Mouse (Mus musculus) CD4-positive, CD25-positive, alpha-beta regulatory T cell, adult 4 months (primary cell): ENCODE results near the gene Hba-x. TPM values are rescaled to one million over a fixed set of nuclear protein-coding genes. Genes with fewer than 3 reads are reported as not detected.
"Not testable (repeated sequence)": the region's sequence is repeated elsewhere in the genome, so short reads cannot be mapped to it uniquely, and the experiment has no call there.

Experiments
- ATAC-seq: one replicate; pipeline ENCODE4 v1.8.0; 2017
- polyA plus RNA-seq, 2 experiments: library from polyadenylated mRNA; unstranded; fragments of 100-300 nt; shearing (Covaris generic); gene quantifications; one replicate each; pipeline ENCODE4 v1.2.1; 2017

Hba-x gene
- polyA plus RNA-seq, 2 experiments from 2014 or later: not detected

GRCm38 (mm10) chr11:32250880-32251763 lies 25.1 kb upstream of the Hba-x start:
- ATAC-seq: no peak

- no peak for ATAC-seq
Observed at GRCm38 (mm10) chr11:32253121-32253520, 23.1 kb upstream of the Hba-x start.

DNA sequence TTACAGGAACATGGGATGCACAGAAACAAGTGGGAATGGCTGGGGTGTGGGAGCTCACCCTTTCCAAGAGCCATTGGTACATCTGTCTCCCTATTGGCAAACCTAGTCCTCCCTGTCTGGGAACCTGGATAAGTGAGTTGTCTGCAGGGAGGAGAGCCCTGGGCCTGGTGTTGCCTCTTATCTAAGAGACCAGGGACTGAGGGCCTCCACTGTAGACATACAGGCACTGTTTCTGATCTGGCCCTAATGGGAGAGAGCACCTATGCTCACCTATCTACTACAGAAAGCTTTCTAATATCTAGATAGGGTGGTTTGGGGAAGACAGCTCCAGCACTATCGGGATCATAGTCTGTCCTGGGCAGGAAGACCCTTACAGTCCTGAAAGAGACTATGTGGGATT lies 20.1 kb upstream of the Hba-x start:
- no peak for ATAC-seq

- no peak for ATAC-seq
Observed at GRCm38 (mm10) chr11:32256566-32256965, 19.6 kb upstream of the Hba-x start.

DNA sequence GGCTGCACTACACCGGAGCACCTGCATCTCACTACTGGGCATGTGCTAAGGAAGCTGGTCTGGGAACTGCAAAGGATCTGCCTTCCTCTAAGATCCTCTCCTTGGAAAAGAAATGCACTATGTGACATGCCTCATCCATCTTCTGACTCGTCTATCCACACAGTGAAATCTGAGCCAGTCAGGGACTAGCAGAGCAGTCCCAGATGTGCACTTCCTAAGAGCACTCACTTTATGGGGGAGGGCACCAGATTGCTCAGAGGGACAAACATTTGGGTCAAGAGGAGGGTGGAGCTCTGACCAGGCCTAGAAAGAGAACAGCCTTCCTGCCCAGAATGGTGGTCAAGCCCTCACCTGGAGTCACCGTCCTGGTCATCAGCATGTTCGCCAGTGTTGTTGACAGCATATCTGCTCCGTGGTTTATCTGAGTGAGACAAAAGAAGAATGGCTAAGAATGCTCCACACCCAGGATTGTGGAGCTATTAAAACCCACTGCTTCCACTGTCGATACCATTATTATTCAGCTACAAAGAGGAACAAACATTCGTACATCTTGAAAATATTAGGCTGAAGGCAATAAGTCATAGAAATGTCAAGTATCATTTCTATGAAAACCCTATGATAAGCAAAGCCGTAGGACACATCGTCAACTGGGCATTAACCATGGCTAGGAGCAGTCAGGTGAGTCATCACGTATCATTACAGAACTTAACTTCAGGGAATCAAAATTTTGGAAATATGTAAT lies 13.4 kb upstream of the Hba-x start:
- no peak for ATAC-seq

GRCm38 (mm10) chr11:32265117-32265738 lies 11.0 kb upstream of the Hba-x start:
- no peak for ATAC-seq

DNA sequence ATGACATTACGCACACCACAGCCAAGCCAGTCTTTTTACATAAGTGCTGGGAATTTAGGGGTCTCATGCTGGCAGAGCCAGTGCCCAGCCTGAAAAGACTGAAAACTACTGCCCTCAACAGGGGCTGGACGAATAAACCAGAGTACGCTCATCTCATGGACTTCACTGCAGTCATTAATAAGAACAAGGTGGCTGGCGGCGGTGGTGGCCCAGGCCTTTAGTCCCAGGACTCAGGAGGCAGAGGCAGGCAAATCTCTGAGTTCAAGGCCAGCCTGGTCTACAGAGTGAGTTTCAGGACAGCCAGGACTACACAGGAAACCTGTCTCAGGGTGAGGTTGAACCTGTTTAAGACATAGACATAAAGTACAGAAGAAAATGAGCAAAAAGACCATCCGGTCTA lies 10.0 kb upstream of the Hba-x start:
- ATAC-seq: no peak

DNA sequence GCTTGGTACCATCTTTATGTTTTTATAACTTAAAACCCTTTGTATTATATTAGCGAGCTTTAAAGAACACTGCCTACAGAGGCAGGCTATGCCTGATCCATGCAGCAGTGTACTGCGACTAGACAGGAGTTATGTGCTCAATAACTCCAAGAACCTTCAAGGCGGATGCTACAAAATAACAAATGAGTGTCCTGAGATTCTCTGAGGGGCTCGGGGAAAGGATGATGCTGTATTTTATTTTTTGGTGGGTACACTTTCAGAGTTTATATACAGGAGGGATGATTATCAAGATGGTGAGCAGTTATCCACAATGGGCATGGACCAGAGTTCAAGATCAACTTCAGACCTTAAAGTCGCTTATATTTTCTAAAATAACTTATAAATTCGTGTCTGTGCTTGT lies 9.4 kb upstream of the Hba-x start:
- no peak for ATAC-seq

DNA sequence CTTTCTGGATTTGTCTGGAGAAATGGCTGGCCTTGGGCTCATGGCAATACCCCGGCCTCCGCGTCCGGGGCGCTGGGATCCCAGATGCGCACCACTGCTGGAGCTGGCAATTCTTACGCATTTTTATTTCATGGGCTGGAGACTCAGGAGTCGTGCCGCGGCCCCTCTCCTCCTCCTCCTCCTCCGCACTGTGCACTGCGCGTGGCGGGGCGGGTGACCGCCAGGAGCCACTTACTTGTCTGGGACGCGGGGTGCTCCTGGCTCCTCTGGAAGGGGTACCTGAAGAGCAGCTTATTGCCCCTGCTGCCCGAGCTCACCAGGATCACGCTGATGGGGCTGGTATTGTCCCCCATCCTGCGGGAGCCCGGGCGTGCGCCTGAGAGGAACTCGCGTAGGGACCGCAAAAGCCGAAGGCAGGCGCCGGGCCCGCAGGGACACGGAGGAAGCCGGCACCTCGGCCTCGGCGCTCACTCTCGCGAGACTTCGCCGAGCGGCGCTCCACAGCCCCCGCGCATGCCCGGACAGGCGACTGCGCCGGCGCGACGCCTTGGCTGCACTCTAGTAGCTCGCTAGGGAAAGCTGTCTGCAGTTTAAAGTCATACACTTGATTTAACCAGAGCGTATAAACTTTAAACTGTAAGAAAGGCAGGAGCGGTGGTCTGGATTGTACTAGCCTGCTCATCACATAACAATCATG lies 8.9 kb upstream of the Hba-x start, which contains the start of gene Nprl3:
Gene Nprl3, minus strand, starts transcription at position 520 of the 697 bp plus-strand sequence.
- ATAC-seq: peak; percentile 96

- ATAC-seq: peak; percentile 2
Observed at GRCm38 (mm10) chr11:32267964-32268363, 8.2 kb upstream of the Hba-x start.

GRCm38 (mm10) chr11:32268952-32269351 lies 7.2 kb upstream of the Hba-x start:
- no peak for ATAC-seq

GRCm38 (mm10) chr11:32271178-32271577 lies 5.0 kb upstream of the Hba-x start:
- no peak for ATAC-seq

DNA sequence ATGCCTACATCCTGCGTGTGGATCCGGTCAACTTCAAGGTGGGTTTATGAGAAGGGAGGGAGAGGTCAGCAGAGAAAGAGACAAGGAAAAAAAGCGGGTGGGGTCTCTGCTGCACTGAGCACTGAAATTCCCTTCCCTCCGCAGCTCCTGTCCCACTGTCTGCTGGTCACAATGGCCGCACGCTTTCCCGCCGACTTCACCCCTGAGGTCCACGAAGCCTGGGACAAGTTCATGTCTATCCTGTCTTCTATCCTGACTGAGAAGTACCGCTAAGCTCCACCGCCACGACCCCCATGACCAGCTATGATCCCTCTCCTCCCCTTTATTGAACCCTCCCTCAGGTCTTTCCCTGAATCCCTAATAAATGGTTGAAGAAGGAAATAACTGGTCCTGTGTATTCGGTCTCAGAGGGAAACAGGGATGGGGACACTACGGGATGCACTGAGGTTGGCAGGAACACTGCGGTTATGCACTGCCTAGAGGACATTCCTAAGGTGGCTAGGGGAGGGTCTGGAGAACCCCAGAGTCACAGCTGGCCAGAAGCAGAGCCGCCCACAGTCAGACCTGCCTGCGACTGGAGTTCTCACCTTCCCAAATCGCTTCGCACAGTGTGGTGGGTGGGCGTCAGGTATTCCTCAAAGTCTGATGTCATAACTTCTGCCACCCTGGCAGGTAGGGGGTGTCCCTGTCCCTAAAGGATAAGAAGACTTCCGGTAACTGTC lies 1.7 kb downstream of the Hba-x start:
- ATAC-seq: no peak

DNA sequence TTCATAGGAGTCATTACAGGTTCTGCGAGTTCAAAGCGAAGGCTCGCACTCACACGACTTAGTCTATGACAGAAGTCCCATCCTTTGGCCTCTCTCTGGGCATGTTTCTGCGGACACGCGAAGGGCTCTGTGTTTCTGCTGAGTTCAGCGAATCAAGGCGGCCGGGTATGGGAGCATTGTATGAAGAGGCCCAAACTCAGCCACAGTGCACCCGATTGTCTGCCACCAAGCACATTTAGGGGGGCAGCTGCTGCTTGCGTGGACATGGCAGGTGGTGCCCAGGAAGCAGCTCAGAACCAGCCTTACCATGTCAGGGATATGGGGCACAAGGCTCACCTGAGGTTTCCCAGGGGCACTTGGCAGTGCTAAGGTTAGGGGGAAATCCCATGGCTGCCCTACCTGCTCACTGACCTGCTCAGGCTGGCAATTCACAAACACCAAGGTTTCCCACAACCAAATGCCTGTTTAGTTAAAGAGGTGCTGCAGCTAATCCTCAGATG lies 2.3 kb downstream of the Hba-x start:
- ATAC-seq: no peak

- no peak for ATAC-seq
Observed at GRCm38 (mm10) chr11:32280646-32281045, 4.4 kb downstream of the Hba-x start.

DNA sequence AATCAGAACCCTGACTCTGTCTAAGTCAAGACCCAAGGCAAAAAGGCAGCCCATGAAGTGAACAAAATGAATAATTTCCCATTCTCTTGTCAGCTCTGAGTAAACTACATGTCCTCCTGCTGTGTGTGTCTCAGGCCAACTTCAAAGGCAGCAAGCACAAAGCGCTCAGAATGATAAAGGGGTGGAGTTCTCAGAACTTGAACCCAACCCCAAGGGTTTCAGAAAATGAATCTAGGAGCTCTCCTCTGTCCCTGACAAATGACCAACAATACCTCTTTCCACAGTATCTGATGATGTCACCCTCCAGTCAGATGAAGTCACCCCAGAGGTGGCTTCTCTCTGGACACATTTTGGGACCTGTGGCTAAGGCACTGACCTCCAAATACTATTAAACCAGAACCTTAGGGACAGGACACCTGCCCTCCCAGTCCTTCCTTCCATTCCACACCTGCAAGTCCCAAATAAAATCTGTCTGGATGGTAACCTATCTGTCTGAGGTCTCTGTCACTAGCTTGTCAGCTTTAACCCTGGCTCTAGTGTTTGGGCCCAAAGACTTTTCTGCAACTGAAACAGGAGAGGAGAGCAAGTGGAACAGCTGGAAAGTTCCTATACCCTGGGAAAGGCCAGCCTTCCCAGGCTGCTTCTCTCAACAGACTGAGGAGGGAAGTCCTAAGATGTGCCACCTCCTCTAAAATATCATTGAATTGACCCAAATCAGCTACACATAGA lies 5.4 kb downstream of the Hba-x start:
- ATAC-seq: no peak

DNA sequence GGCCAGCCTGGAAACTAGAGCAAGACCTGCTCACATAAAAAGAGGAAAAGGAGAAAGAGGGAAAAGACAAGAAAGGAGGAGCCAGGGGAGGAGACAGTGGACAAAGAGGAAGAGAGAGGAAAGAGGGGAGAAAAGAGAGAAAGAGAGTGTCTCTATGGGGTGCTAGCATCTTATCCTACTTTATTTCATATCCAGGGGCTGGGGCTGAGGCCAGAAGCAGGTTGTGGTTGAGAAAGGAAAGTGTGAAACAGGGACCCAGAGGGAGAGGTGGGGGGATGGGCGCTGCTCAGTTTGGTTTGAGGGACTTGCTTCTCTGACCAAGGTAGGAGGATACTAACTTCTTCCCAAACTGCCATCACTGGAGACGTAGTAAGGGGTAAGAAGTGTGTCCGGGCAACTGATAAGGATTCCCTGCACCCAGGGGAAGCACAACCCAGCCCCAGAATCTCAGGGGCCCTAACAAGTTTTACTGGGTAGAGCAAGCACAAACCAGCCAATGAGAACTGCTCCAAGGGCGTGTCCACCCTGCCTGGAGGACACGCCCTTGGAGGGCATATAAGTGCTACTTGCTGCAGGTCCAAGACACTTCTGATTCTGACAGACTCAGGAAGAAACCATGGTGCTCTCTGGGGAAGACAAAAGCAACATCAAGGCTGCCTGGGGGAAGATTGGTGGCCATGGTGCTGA lies 7.0 kb downstream of the Hba-x start, which contains the start of gene Hba-a1:
Gene Hba-a1, plus strand, starts transcription at position 421 of the 687 bp plus-strand sequence.
- ATAC-seq: not testable (repeated sequence)

DNA sequence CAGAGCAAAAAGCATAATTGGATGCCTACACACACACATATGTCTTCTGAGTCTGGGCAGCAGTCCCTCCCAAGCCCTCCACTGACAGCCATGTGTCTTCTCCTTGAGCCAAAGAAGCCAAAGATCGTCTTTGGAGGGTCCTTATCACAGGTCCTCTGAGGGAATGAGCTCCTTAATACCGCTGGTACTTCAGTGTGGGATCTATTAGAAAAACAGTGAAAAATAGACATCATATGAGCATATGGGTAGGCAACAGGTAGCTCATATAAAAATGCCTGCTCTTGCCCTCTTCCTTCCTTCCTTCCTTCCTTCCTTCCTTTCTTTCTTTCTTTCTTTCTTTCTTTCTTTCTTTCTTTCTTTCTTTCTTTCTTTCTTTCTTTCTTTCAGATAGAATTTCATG lies 8.4 kb downstream of the Hba-x start:
- not testable (repeated sequence) for ATAC-seq

DNA sequence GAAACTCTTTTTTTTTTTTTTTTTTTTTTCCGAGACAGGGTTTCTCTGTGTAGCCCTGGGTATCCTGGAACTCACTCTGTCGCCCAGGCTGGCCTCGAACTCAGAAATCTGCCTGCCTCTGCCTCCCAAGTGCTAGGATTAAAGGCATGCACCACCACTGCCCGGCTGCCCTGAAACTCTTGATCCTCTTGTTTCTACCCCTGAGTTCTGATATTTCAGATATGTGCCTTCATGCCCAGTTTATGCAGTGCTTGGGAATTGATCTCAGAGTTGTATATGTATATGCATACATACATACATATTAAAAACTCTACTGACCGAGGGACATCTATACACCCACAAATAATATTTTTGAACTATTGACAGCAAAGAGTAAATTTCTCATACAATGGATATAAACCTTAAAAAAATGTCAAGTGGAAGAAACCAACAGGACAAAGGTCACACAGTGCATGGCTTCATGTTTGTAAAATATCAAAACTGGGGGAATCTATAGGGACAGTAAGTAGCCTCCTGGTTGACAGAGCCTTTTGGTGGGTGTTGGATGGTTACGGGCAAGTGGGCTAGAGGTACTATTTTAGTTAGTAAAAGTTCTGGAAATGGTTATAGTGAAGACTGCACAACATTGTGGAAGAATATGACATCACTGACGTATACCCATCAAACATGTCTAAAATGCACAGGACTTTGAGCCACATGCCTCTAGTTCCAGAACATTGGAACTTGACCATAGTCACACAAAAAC lies 9.0 kb downstream of the Hba-x start:
- ATAC-seq: no peak

GRCm38 (mm10) chr11:32285887-32286286 lies 9.7 kb downstream of the Hba-x start:
- ATAC-seq: not testable (repeated sequence)
